Mouse (Mus musculus) neural tube, embryonic 11.5 days (tissue): Measurements from ENCODE around the gene Ank2. TPM values are rescaled to one million over a fixed set of nuclear protein-coding genes. Genes with fewer than 3 reads are reported as not detected.

ENCODE experiments used
- ATAC-seq: fragments of 200-750 bp; cut with Nextera tagmentation; 2 replicates; pipeline ENCODE4 v1.8.0; 2017; ENCODE audit warnings: moderate number of reproducible peaks, mild to moderate bottlenecking, moderate TSS enrichment, moderate library complexity; ENCODE audit not compliant: insufficient read depth, low FRiP score, low TSS enrichment
- DNase-seq: peaks from one replicate; pipeline ENCODE4 v3.0.0-alpha.2; 2015; ENCODE audit warnings: low spot score
- H3K27ac ChIP-seq: fragments of 300-500 bp; sonication (generic); 2 replicates; pipeline ENCODE4 v1.5.1; 2014; ENCODE audit warnings: low read depth, mild to moderate bottlenecking, low read length
- H3K27me3 ChIP-seq: fragments of 300-500 bp; sonication (generic); 2 replicates; pipeline ENCODE4 v1.6.1; 2014; ENCODE audit warnings: mild to moderate bottlenecking, low read length, mixed read lengths; ENCODE audit not compliant: control insufficient read depth, insufficient read depth
- H3K36me3 ChIP-seq: fragments of 300-500 bp; sonication (generic); 2 replicates; pipeline ENCODE4 v1.6.1; 2014; ENCODE audit warnings: mild to moderate bottlenecking, low read length, moderate library complexity, mixed read lengths; ENCODE audit not compliant: control insufficient read depth, insufficient read depth
- H3K4me1 ChIP-seq: fragments of 300-500 bp; sonication (generic); 2 replicates; pipeline ENCODE4 v1.6.1; 2014; ENCODE audit warnings: low read length, mixed read lengths; ENCODE audit not compliant: control insufficient read depth, insufficient read depth
- H3K4me2 ChIP-seq: fragments of 300-500 bp; sonication (generic); 2 replicates; pipeline ENCODE4 v1.6.1; 2014; ENCODE audit warnings: low read depth, mild to moderate bottlenecking, moderate library complexity
- H3K4me3 ChIP-seq: fragments of 300-500 bp; sonication (generic); 2 replicates; pipeline ENCODE4 v1.5.1; 2014; ENCODE audit warnings: low read depth, low read length
- H3K9ac ChIP-seq: fragments of 300-500 bp; sonication (generic); 2 replicates; pipeline ENCODE4 v1.6.1; 2014; ENCODE audit warnings: mild to moderate bottlenecking, low read length
- H3K9me3 ChIP-seq: fragments of 300-500 bp; sonication (generic); 2 replicates; pipeline ENCODE4 v1.6.1; 2016; ENCODE audit warnings: low read length; ENCODE audit not compliant: control insufficient read depth
- WGBS: fragments of 180-500 bp; shearing (Covaris S2); extraction: QIAGEN DNeasy Blood & Tissue Kit; methylation state at CpG from one replicate; pipeline ENCODE4 v1.1.7; 2014; 5-methylcytosine and 5-hydroxymethylcytosine counted together
- polyA plus RNA-seq: library from polyadenylated mRNA; unstranded; fragments of >200 nt; fragmentation: Nextera tagmentation; extraction: Ambion mirVana; gene quantifications from 2 replicates; pipeline ENCODE4 v1.2.1, GENCODE M21; 2014

Ank2 gene
- polyA plus RNA-seq, 1 experiment from 2014 or later, result 64.8 TPM

GRCm38 (mm10) chr3:127250930-127251329 is 248.2 kb downstream of the Ank2 start:
- H3K4me3 ChIP-seq, result no peak overlapping the region
- DNase-seq, result no peak
- H3K4me1 ChIP-seq, result no peaks in the 10 kb centered on the region
- no peaks in the 10 kb centered on the region; the same call in 1 of the 2 replicates for H3K36me3 ChIP-seq
- H3K27ac ChIP-seq, result no peak overlapping the region
- no peaks in the 10 kb centered on the region for H3K9me3 ChIP-seq
- no peak overlapping the region for H3K9ac ChIP-seq
- H3K4me2 ChIP-seq, result no peak overlapping the region
- H3K27me3 ChIP-seq, result no peaks in the 10 kb centered on the region
- no peak for ATAC-seq
- 79% methylated on average over 5 of the region's 5 CpGs for WGBS

- Histone ChIP-seq H3K4me3 (no peak overlapping the region), H3K36me3 (no peaks in the 10 kb centered on the region; the same call in 1 of the 2 replicates), H3K27me3 (no peaks in the 10 kb centered on the region), H3K9me3 (no peaks in the 10 kb centered on the region), H3K9ac (no peak overlapping the region), H3K4me2 (no peak overlapping the region), H3K27ac (no peak overlapping the region), H3K4me1 (peaks cover 3% of the 10 kb centered on the region; the same call in 1 of the 2 replicates)
- ATAC-seq (no peak), DNase-seq (no peak)
These were observed 250.5 kb downstream of the Ank2 start for GRCm38 (mm10) chr3:127248611-127249010.

- no peak for ATAC-seq
- Histone ChIP-seq H3K4me2 (no peak overlapping the region), H3K4me1 (peaks cover 3% of the 10 kb centered on the region), H3K36me3 (no peaks in the 10 kb centered on the region; the same call in 1 of the 2 replicates), H3K9me3 (no peaks in the 10 kb centered on the region), H3K27me3 (no peaks in the 10 kb centered on the region), H3K9ac (no peak overlapping the region), H3K27ac (no peak overlapping the region), H3K4me3 (no peak overlapping the region)
- 79% methylated on average over 11 of the region's 11 CpGs for WGBS
- no peak for DNase-seq
These were observed 252.0 kb downstream of the Ank2 start for GRCm38 (mm10) chr3:127246989-127247708.

- DNase-seq (peak; percentile 50), ATAC-seq (peak; percentile 48; the same call in 1 of the 2 replicates)
- H3K27ac ChIP-seq, result peak overlapping the region; percentile 64
- peaks cover 3% of the 10 kb centered on the region for H3K4me1 ChIP-seq
- H3K9me3 ChIP-seq, result no peaks in the 10 kb centered on the region
- H3K4me3 ChIP-seq, result no peak overlapping the region
- no peaks in the 10 kb centered on the region for H3K36me3 ChIP-seq
- H3K4me2 ChIP-seq, result no peak overlapping the region
- H3K27me3 ChIP-seq, result no peaks in the 10 kb centered on the region
- no peak overlapping the region for H3K9ac ChIP-seq
- 44% methylated on average over 10 of the region's 10 CpGs for WGBS
These were observed 255.1 kb downstream of the Ank2 start for GRCm38 (mm10) chr3:127243928-127244642.

- DNase-seq (no peak), ATAC-seq (no peak)
- Histone ChIP-seq H3K4me1 (peaks cover 3% of the 10 kb centered on the region), H3K36me3 (no peaks in the 10 kb centered on the region), H3K4me2 (no peak overlapping the region), H3K27ac (no peak overlapping the region), H3K4me3 (no peak overlapping the region), H3K9me3 (no peaks in the 10 kb centered on the region), H3K27me3 (no peaks in the 10 kb centered on the region), H3K9ac (no peak overlapping the region)
- 82% methylated on average over 11 of the region's 11 CpGs for WGBS
These were observed 256.8 kb downstream of the Ank2 start for GRCm38 (mm10) chr3:127242234-127242810.

GRCm38 (mm10) chr3:127235271-127235670 is 263.9 kb downstream of the Ank2 start:
- H3K9me3 ChIP-seq, result no peaks in the 10 kb centered on the region
- H3K9ac ChIP-seq, result no peak overlapping the region
- H3K4me1 ChIP-seq, result peaks cover 2% of the 10 kb centered on the region; the same call in 1 of the 2 replicates
- no peak overlapping the region for H3K4me3 ChIP-seq
- no peak overlapping the region for H3K27ac ChIP-seq
- H3K36me3 ChIP-seq, result no peaks in the 10 kb centered on the region
- ATAC-seq (no peak), DNase-seq (no peak)
- no peak overlapping the region for H3K4me2 ChIP-seq
- H3K27me3 ChIP-seq, result no peaks in the 10 kb centered on the region
- WGBS, result 68% methylated on average over 5 of the region's 5 CpGs

- Histone ChIP-seq H3K9ac (peak overlapping the region; percentile 52), H3K9me3 (no peaks in the 10 kb centered on the region), H3K4me1 (peaks cover 13% of the 10 kb centered on the region), H3K27ac (peak overlapping the region; percentile 51), H3K27me3 (no peaks in the 10 kb centered on the region), H3K36me3 (no peaks in the 10 kb centered on the region), H3K4me3 (peak overlapping the region; percentile 43), H3K4me2 (peak overlapping the region; percentile 58)
- ATAC-seq (peak; percentile 93), DNase-seq (peak; percentile 80)
- 4% methylated on average over 26 of the region's 26 CpGs for WGBS
These were observed 273.1 kb downstream of the Ank2 start for GRCm38 (mm10) chr3:127225799-127226730.

GRCm38 (mm10) chr3:127225167-127225798 is 273.9 kb downstream of the Ank2 start:
- DNase-seq (no peak), ATAC-seq (peak; percentile 70)
- Histone ChIP-seq H3K4me3 (peak overlapping the region; percentile 43), H3K9me3 (no peaks in the 10 kb centered on the region), H3K36me3 (no peaks in the 10 kb centered on the region), H3K9ac (peak overlapping the region; percentile 52), H3K27me3 (no peaks in the 10 kb centered on the region), H3K27ac (peak overlapping the region; percentile 51), H3K4me2 (peak overlapping the region; percentile 58), H3K4me1 (peaks cover 13% of the 10 kb centered on the region)
- WGBS, result 7% methylated on average over 16 of the region's 16 CpGs
